In genomic region chr13:96645822-96646221, GRCm38 (mm10) we compare ENCODE assay signal across 12 mouse cellular contexts.
"Had no signal": no experiment of that assay in that cellular context is flagged by ENCODE, and none has a peak within 500 bp of the region (broad histone marks: within the 10 kb centered on the region; RNA-seq: fewer than 3 reads in every experiment).

No protein-coding gene starts in this region.

- H3K4me3 ChIP-seq: intestine, embryonic 15.5 days; kidney, embryonic 15.5 days; left cerebral cortex, adult 2 months; limb, embryonic 12.5 days had no signal

- H3K9me3 ChIP-seq: intestine, embryonic 15.5 days; kidney, embryonic 15.5 days; limb, embryonic 12.5 days had no signal

- H3K27me3 ChIP-seq: intestine, embryonic 15.5 days; kidney, embryonic 15.5 days; limb, embryonic 12.5 days had no signal

- DNase-seq: kidney, adult 18-20 months; kidney, postnatal 14 days; lung, adult 2 months; lung, postnatal 36 days; thymus, postnatal 4 days had no signal

- H3K4me2 ChIP-seq: intestine, embryonic 15.5 days; kidney, embryonic 15.5 days; limb, embryonic 12.5 days had no signal

- H3K27ac ChIP-seq: intestine, embryonic 15.5 days; kidney, embryonic 15.5 days; left cerebral cortex, adult 2 months; limb, embryonic 12.5 days; liver, embryonic 14.5 days; stomach, postnatal 0 days had no signal

- H3K9ac ChIP-seq: intestine, embryonic 15.5 days; kidney, embryonic 15.5 days; limb, embryonic 12.5 days; liver, embryonic 14.5 days had no signal

- ATAC-seq: intestine, embryonic 15.5 days; lung, postnatal 0 days had no signal

- H3K4me1 ChIP-seq: intestine, embryonic 15.5 days; kidney, embryonic 15.5 days had no signal
